Comparison of ENCODE assay signal across 22 mouse cellular contexts in the genomic region with DNA sequence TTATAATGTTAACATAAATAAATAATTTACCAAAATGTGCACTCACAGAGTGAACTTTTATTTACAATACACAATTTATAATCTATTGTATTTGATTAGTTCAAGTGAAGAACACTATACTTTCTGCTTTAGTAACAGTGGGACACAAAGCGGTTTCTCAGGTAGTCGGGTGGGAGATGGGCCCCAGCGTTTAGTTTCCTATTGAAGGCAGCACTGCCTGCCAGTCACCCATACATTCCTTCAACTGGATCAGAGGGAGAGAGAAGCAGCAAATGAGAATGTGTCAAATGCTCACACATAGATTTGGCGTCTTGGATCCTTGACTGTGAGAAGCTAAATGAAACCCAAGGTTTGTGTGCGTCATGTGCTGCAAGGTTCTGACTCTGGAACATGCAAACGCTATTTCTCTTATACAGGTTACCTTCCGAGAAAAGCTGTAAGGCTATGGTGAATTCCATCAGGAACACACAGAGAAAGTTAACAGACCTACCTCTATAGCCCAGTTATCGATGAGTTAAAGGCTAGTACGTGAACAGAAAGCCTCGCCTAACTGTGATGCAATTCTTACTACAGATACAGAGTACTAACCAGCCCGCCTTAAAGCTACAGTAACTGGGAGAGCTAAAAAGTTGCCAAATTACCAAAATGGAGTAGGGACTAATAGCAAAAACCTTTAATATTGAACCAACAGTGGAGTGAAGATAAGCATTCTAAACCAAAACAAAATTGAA. TPM values are rescaled to one million over a fixed set of nuclear protein-coding genes. Genes with fewer than 3 reads are reported as not detected.
DNase-seq lines count a peak whose midpoint lies in the region; ATAC-seq lines count a peak whose summit lies in the region.
"Had no signal": no experiment of that assay in that cellular context is flagged by ENCODE, and none has a peak within 500 bp of the region (broad histone marks: within the 10 kb centered on the region; RNA-seq: fewer than 3 reads in every experiment).

No protein-coding gene starts in this region.

- no peak overlapping the region for H3K27ac ChIP-seq in limb, embryonic 11.5 days (replicated peaks; ENCODE audit: low read depth, low read length)
- H3K27ac ChIP-seq in limb, embryonic 10.5 days: no peak overlapping the region
- H3K27ac ChIP-seq in liver, embryonic 16.5 days (ENCODE audit: low read length): no peak overlapping the region
- H3K27ac ChIP-seq in midbrain, embryonic 11.5 days (ENCODE audit: low read depth, low read length): no peak overlapping the region
- H3K27ac ChIP-seq in midbrain, embryonic 14.5 days (replicated peaks; ENCODE audit: low read depth, low read length): no peak overlapping the region
- H3K27ac ChIP-seq: embryonic facial prominence, embryonic 13.5 days; embryonic facial prominence, embryonic 15.5 days; forebrain, embryonic 10.5 days; forebrain, embryonic 12.5 days had no signal

- H3K4me1 ChIP-seq in limb, embryonic 11.5 days (ENCODE audit: control insufficient read depth, insufficient read depth, low read length): no peaks in the 10 kb centered on the region
- no peaks in the 10 kb centered on the region for H3K4me1 ChIP-seq in limb, embryonic 10.5 days
- no peaks in the 10 kb centered on the region; the same call in 1 of the 2 replicates for H3K4me1 ChIP-seq in liver, embryonic 16.5 days (ENCODE audit: control insufficient read depth, low read depth, low read length)
- no peaks in the 10 kb centered on the region for H3K4me1 ChIP-seq in midbrain, embryonic 11.5 days (ENCODE audit: control insufficient read depth, insufficient read depth, low read length)
- H3K4me1 ChIP-seq in midbrain, embryonic 14.5 days (ENCODE audit: control insufficient read depth, insufficient read depth, low read length): no peaks in the 10 kb centered on the region
- H3K4me1 ChIP-seq: embryonic facial prominence, embryonic 13.5 days; embryonic facial prominence, embryonic 15.5 days; forebrain, embryonic 10.5 days; forebrain, embryonic 12.5 days had no signal

- H3K9me3 ChIP-seq in limb, embryonic 11.5 days (ENCODE audit: control insufficient read depth, low read length): no peaks in the 10 kb centered on the region
- H3K9me3 ChIP-seq in limb, embryonic 10.5 days (replicated peaks): no peaks in the 10 kb centered on the region
- H3K9me3 ChIP-seq in liver, embryonic 16.5 days (replicated peaks; ENCODE audit: control insufficient read depth, low read length): no peaks in the 10 kb centered on the region
- H3K9me3 ChIP-seq in midbrain, embryonic 11.5 days (ENCODE audit: control insufficient read depth, low read length): no peaks in the 10 kb centered on the region
- no peaks in the 10 kb centered on the region for H3K9me3 ChIP-seq in midbrain, embryonic 14.5 days (ENCODE audit: control insufficient read depth, low read length)
- H3K9me3 ChIP-seq: embryonic facial prominence, embryonic 13.5 days; embryonic facial prominence, embryonic 15.5 days; forebrain, embryonic 10.5 days; forebrain, embryonic 12.5 days had no signal

- 92% methylated on average over 11 of the region's 11 CpGs for WGBS in limb, embryonic 11.5 days
- 93% methylated on average over 11 of the region's 11 CpGs for WGBS in limb, embryonic 10.5 days
- 84% methylated on average over 11 of the region's 11 CpGs for WGBS in liver, embryonic 16.5 days (ENCODE audit: insufficient replicate concordance)
- WGBS in midbrain, embryonic 11.5 days: 93% methylated on average over 11 of the region's 11 CpGs
- 93% methylated on average over 11 of the region's 11 CpGs for WGBS in midbrain, embryonic 14.5 days

- peak; percentile 13 for DNase-seq in limb, embryonic 11.5 days (ENCODE audit: low spot score)
- no peak for DNase-seq in limb, embryonic 10.5 days (ENCODE audit: low spot score)
- no peak for DNase-seq in liver
- DNase-seq in midbrain, embryonic 11.5 days (ENCODE audit: low spot score, missing footprints): peak; percentile 57
- DNase-seq in midbrain, embryonic 14.5 days: no peak
- DNase-seq: adrenal gland, adult 2 months; adrenal gland, postnatal 10 days; adrenal gland, postnatal 25 days; cerebellum, adult 11 months; cerebellum, adult 18-20 months; cerebellum, adult 8-10 months; cerebellum, adult 9-11 months; cerebellum, postnatal 14 days; cerebellum, postnatal 36 days; embryo, embryonic 11 days had no signal

- no peak overlapping the region for H3K9ac ChIP-seq in limb, embryonic 11.5 days (ENCODE audit: low read length)
- no peak overlapping the region for H3K9ac ChIP-seq in liver, embryonic 16.5 days (ENCODE audit: low read depth, low read length)
- H3K9ac ChIP-seq in midbrain, embryonic 11.5 days (ENCODE audit: low read length): no peak overlapping the region
- H3K9ac ChIP-seq in midbrain, embryonic 14.5 days (replicated peaks; ENCODE audit: low read length): no peak overlapping the region
- H3K9ac ChIP-seq: embryonic facial prominence, embryonic 13.5 days; embryonic facial prominence, embryonic 15.5 days; forebrain, embryonic 12.5 days had no signal

- peaks cover 7% of the 10 kb centered on the region; the same call in 1 of the 2 replicates for H3K36me3 ChIP-seq in limb, embryonic 11.5 days (ENCODE audit: control insufficient read depth, insufficient read depth, low read length)
- H3K36me3 ChIP-seq in limb, embryonic 10.5 days: peaks cover 55% of the 10 kb centered on the region
- peaks cover 44% of the 10 kb centered on the region for H3K36me3 ChIP-seq in liver, embryonic 16.5 days (ENCODE audit: control insufficient read depth, insufficient read depth)
- peaks cover 8% of the 10 kb centered on the region; the same call in 1 of the 2 replicates for H3K36me3 ChIP-seq in midbrain, embryonic 11.5 days (ENCODE audit: control insufficient read depth, insufficient read depth, low read length)
- H3K36me3 ChIP-seq in midbrain, embryonic 14.5 days (ENCODE audit: control insufficient read depth, insufficient read depth, low read length): peaks cover 58% of the 10 kb centered on the region

- no peak overlapping the region for H3K4me2 ChIP-seq in limb, embryonic 11.5 days (ENCODE audit: low read depth, severe bottlenecking)
- no peak overlapping the region for H3K4me2 ChIP-seq in liver, embryonic 16.5 days (ENCODE audit: low read depth, low read length)
- H3K4me2 ChIP-seq in midbrain, embryonic 11.5 days: no peak overlapping the region
- H3K4me2 ChIP-seq in midbrain, embryonic 14.5 days (ENCODE audit: low read length): no peak overlapping the region
- H3K4me2 ChIP-seq: embryonic facial prominence, embryonic 13.5 days; embryonic facial prominence, embryonic 15.5 days; forebrain, embryonic 12.5 days had no signal

- no peak overlapping the region for H3K4me3 ChIP-seq in limb, embryonic 11.5 days (ENCODE audit: low read depth, low read length)
- no peak overlapping the region for H3K4me3 ChIP-seq in limb, embryonic 10.5 days
- no peak overlapping the region for H3K4me3 ChIP-seq in liver, embryonic 16.5 days (ENCODE audit: low read depth, low read length)
- H3K4me3 ChIP-seq in midbrain, embryonic 11.5 days (ENCODE audit: low read depth, low read length): no peak overlapping the region
- no peak overlapping the region for H3K4me3 ChIP-seq in midbrain, embryonic 14.5 days (replicated peaks; ENCODE audit: low read depth, low read length)
- H3K4me3 ChIP-seq: embryonic facial prominence, embryonic 13.5 days; embryonic facial prominence, embryonic 15.5 days; erythroblast, embryonic 14.5 days; forebrain, embryonic 10.5 days; forebrain, embryonic 12.5 days had no signal

- no peaks in the 10 kb centered on the region for H3K27me3 ChIP-seq in limb, embryonic 11.5 days (ENCODE audit: control insufficient read depth, insufficient read depth, low read length)
- no peaks in the 10 kb centered on the region for H3K27me3 ChIP-seq in limb, embryonic 10.5 days (ENCODE audit: low read depth, poor library complexity, severe bottlenecking)
- H3K27me3 ChIP-seq in liver, embryonic 16.5 days (ENCODE audit: control insufficient read depth, insufficient read depth, low read depth, low read length): no peaks in the 10 kb centered on the region
- H3K27me3 ChIP-seq in midbrain, embryonic 11.5 days (ENCODE audit: control insufficient read depth, insufficient read depth, low read length): no peaks in the 10 kb centered on the region
- H3K27me3 ChIP-seq in midbrain, embryonic 14.5 days (ENCODE audit: control insufficient read depth, insufficient read depth, low read length): no peaks in the 10 kb centered on the region
- H3K27me3 ChIP-seq: embryonic facial prominence, embryonic 13.5 days; embryonic facial prominence, embryonic 15.5 days; forebrain, embryonic 12.5 days had no signal

- no peak for ATAC-seq in limb, embryonic 11.5 days (ENCODE audit: insufficient number of reproducible peaks, low FRiP score, low TSS enrichment, low read depth)
- peak; percentile 42; the same call in 1 of the 2 replicates for ATAC-seq in liver, embryonic 16.5 days (ENCODE audit: low read depth)
- ATAC-seq in midbrain, embryonic 11.5 days (ENCODE audit: low FRiP score): no peak
- ATAC-seq in midbrain, embryonic 14.5 days (ENCODE audit: low FRiP score, low TSS enrichment): no peak
- ATAC-seq: forebrain, embryonic 14.5 days had no signal

RNA-seq across cellular contexts. Expression of gene Mon2, which starts 35.9 kb away (rescaled TPM):
- 27.4 and 28.5 TPM in 2 replicates for polyA plus RNA-seq in limb, embryonic 11.5 days (2014; fragmentation: Nextera tagmentation; extraction: Ambion mirVana)
- polyA plus RNA-seq in limb, embryonic 10.5 days (2016; fragmentation: Nextera tagmentation; extraction: Ambion mirVana): 20.6 and 21.9 TPM in 2 replicates
- polyA plus RNA-seq in liver, embryonic 16.5 days (2015; fragmentation: Nextera tagmentation; extraction: Ambion mirVana): 7.5 and 7.6 TPM in 2 replicates
- polyA plus RNA-seq in midbrain, embryonic 11.5 days (2014; fragmentation: Nextera tagmentation; extraction: Ambion mirVana): 24.9 and 25.7 TPM in 2 replicates
- 35.1 and 39.4 TPM in 2 replicates for polyA plus RNA-seq in midbrain, embryonic 14.5 days (2014; fragmentation: Nextera tagmentation; extraction: Ambion mirVana)

Comparison
In these comparisons a context has a peak if more than half of its experiments do, and no peak if none do; other contexts are left out.
1. DNase-seq: peak in limb, embryonic 11.5 days (single experiment) and midbrain, embryonic 11.5 days (single experiment); none in limb, embryonic 10.5 days (single experiment), liver (single experiment) and midbrain, embryonic 14.5 days (single experiment).